Mouse (Mus musculus) ES-Bruce4 (cell line): ENCODE results near the gene March7.

Experiments
- EP300 ChIP-seq: IDR thresholded peaks from 2 replicates; pipeline ENCODE4 v1.6.1; 2011; ENCODE audit warnings: low read depth, low read length; ENCODE audit not compliant: insufficient read depth
- POLR2A ChIP-seq: IDR thresholded peaks from one replicate; pipeline ENCODE4 v1.8.1; 2011; ENCODE audit warnings: low read length; ENCODE audit not compliant: insufficient read depth

DNA sequence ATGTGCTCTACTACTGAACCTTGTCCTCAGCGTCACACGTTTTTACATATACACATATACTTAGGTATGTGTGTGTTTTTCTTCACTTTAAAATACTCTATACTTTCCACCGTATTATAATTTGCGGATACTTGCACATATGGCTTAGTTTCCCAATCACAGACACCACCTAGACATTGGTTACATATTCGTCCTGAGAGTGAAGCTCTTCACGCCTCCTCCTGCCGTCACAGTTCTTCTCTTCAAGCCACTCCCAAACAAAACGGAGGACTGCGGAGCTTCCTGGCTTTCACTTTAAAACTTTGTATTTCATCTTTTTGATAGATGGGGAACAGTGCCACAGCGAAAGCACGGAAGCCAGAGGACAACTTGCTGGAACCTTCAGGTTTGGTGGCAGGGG is 44.0 kb upstream of the March7 start:
- TF ChIP-seq EP300 (no peak), POLR2A (no peak)
